Mouse (Mus musculus): ENCODE data around the gene Pom121.

- TF ChIP-seq CTCF (IDR thresholded peaks at IDR 0.05; ENCODE audit: extremely low read depth, insufficient read length, insufficient replicate concordance, low read depth, low read length), result no peak
- TF ChIP-seq POLR2A (IDR thresholded peaks at IDR 0.05; ENCODE audit: low read depth, low read length), result no peak
Measured at GRCm38 (mm10) chr5:135351606-135352005, 42.7 kb downstream of the Pom121 start.

Measured in small intestine, adult 2 months (tissue).